Mouse (Mus musculus): Measurements from ENCODE around the gene Pea15a. TPM values are rescaled to one million over a fixed set of nuclear protein-coding genes. Genes with fewer than 3 reads are reported as not detected.
"Not testable (repeated sequence)": the region's sequence is repeated elsewhere in the genome, so short reads cannot be mapped to it uniquely, and the experiment has no call there.

Pea15a gene
- polyA plus RNA-seq (2015; fragmentation: Nextera tagmentation; extraction: Ambion mirVana), result 460 and 525 TPM in 2 replicates

GRCm38 (mm10) chr1:172206141-172206917, at the start of gene Pea15a:
Gene Pea15a (minus strand): TSS chr1:172206804.
- Histone ChIP-seq H3K4me2 (ENCODE audit: low read length) (peak within 1 kb of the TSS; percentile 93), H3K36me3 (ENCODE audit: control insufficient read depth, insufficient read depth, low read length) (no peaks in the 10 kb centered on the region), H3K9me3 (replicated peaks; ENCODE audit: control insufficient read depth, low read length, poor library complexity, severe bottlenecking) (no peaks in the 10 kb centered on the region), H3K4me3 (ENCODE audit: low read depth, low read length) (peak within 1 kb of the TSS; percentile 71), H3K9ac (ENCODE audit: low read depth, low read length) (peak within 1 kb of the TSS; percentile 91), H3K27ac (ENCODE audit: low read length) (peak within 1 kb of the TSS; percentile 96), H3K4me1 (ENCODE audit: control insufficient read depth, insufficient read depth, low read length) (peaks cover 51% of the 10 kb centered on the region), H3K27me3 (ENCODE audit: control insufficient read depth, insufficient read depth, low read depth, low read length) (no peaks in the 10 kb centered on the region)
- ATAC-seq, result peak; percentile 79
- 0% methylated on average over 38 of the region's 40 CpGs for WGBS

- no peaks in the 10 kb centered on the region for H3K27me3 ChIP-seq (ENCODE audit: control insufficient read depth, insufficient read depth, low read depth, low read length)
- no peak overlapping the region for H3K27ac ChIP-seq (ENCODE audit: low read length)
- peak; percentile 68; the same call in 1 of the 2 replicates for ATAC-seq
- H3K9ac ChIP-seq (ENCODE audit: low read depth, low read length), result no peak overlapping the region
- H3K4me3 ChIP-seq (ENCODE audit: low read depth, low read length), result no peak overlapping the region
- no peaks in the 10 kb centered on the region for H3K4me1 ChIP-seq (ENCODE audit: control insufficient read depth, insufficient read depth, low read length)
- H3K9me3 ChIP-seq (replicated peaks; ENCODE audit: control insufficient read depth, low read length, poor library complexity, severe bottlenecking), result no peaks in the 10 kb centered on the region
- H3K36me3 ChIP-seq (ENCODE audit: control insufficient read depth, insufficient read depth, low read length), result no peaks in the 10 kb centered on the region
- whole genome bisulfite sequencing, result 41% methylated on average over 2 of the region's 2 CpGs
- H3K4me2 ChIP-seq (ENCODE audit: low read length), result no peak overlapping the region
These were observed 41.1 kb upstream of the Pea15a start for GRCm38 (mm10) chr1:172247679-172248078.

- no peak overlapping the region for H3K4me2 ChIP-seq (ENCODE audit: low read length)
- no peak overlapping the region for H3K27ac ChIP-seq (ENCODE audit: low read length)
- no peaks in the 10 kb centered on the region for H3K9me3 ChIP-seq (replicated peaks; ENCODE audit: control insufficient read depth, low read length, poor library complexity, severe bottlenecking)
- no peak overlapping the region for H3K9ac ChIP-seq (ENCODE audit: low read depth, low read length)
- H3K36me3 ChIP-seq (ENCODE audit: control insufficient read depth, insufficient read depth, low read length), result no peaks in the 10 kb centered on the region
- ATAC-seq, result 0 out of 2 replicates have a peak, but pooled peaks have one; percentile 11
- no peak overlapping the region for H3K4me3 ChIP-seq (ENCODE audit: low read depth, low read length)
- no peaks in the 10 kb centered on the region for H3K27me3 ChIP-seq (ENCODE audit: control insufficient read depth, insufficient read depth, low read depth, low read length)
- H3K4me1 ChIP-seq (ENCODE audit: control insufficient read depth, insufficient read depth, low read length), result no peaks in the 10 kb centered on the region
- 66% methylated on average over 4 of the region's 4 CpGs for WGBS
These were observed 40.6 kb upstream of the Pea15a start for GRCm38 (mm10) chr1:172247216-172247615.

- H3K4me1 ChIP-seq (ENCODE audit: control insufficient read depth, insufficient read depth, low read length); H3K9me3 ChIP-seq (replicated peaks; ENCODE audit: control insufficient read depth, low read length, poor library complexity, severe bottlenecking); H3K27ac ChIP-seq (ENCODE audit: low read length); H3K4me2 ChIP-seq (ENCODE audit: low read length); H3K27me3 ChIP-seq (ENCODE audit: control insufficient read depth, insufficient read depth, low read depth, low read length); ATAC-seq; H3K4me3 ChIP-seq (ENCODE audit: low read depth, low read length); H3K36me3 ChIP-seq (ENCODE audit: control insufficient read depth, insufficient read depth, low read length); H3K9ac ChIP-seq (ENCODE audit: low read depth, low read length): not testable (repeated sequence)
- WGBS, result 53% methylated on average over 23 of the region's 23 CpGs
These were observed 38.0 kb upstream of the Pea15a start for GRCm38 (mm10) chr1:172244645-172245044.

- no peaks in the 10 kb centered on the region for H3K4me1 ChIP-seq (ENCODE audit: control insufficient read depth, insufficient read depth, low read length)
- no peaks in the 10 kb centered on the region for H3K9me3 ChIP-seq (replicated peaks; ENCODE audit: control insufficient read depth, low read length, poor library complexity, severe bottlenecking)
- no peak overlapping the region for H3K27ac ChIP-seq (ENCODE audit: low read length)
- no peak overlapping the region for H3K4me2 ChIP-seq (ENCODE audit: low read length)
- WGBS, result 33% methylated on average over 16 of the region's 16 CpGs
- H3K4me3 ChIP-seq (ENCODE audit: low read depth, low read length), result no peak overlapping the region
- no peaks in the 10 kb centered on the region for H3K36me3 ChIP-seq (ENCODE audit: control insufficient read depth, insufficient read depth, low read length)
- ATAC-seq, result no peak
- no peaks in the 10 kb centered on the region for H3K27me3 ChIP-seq (ENCODE audit: control insufficient read depth, insufficient read depth, low read depth, low read length)
- no peak overlapping the region for H3K9ac ChIP-seq (ENCODE audit: low read depth, low read length)
These were observed 37.1 kb upstream of the Pea15a start for GRCm38 (mm10) chr1:172243547-172244205.

GRCm38 (mm10) chr1:172242401-172242800, 35.8 kb upstream of the Pea15a start:
- Histone ChIP-seq H3K27ac (ENCODE audit: low read length) (no peak overlapping the region), H3K9me3 (replicated peaks; ENCODE audit: control insufficient read depth, low read length, poor library complexity, severe bottlenecking) (no peaks in the 10 kb centered on the region), H3K27me3 (ENCODE audit: control insufficient read depth, insufficient read depth, low read depth, low read length) (no peaks in the 10 kb centered on the region), H3K9ac (ENCODE audit: low read depth, low read length) (no peak overlapping the region), H3K4me3 (ENCODE audit: low read depth, low read length) (no peak overlapping the region), H3K4me1 (ENCODE audit: control insufficient read depth, insufficient read depth, low read length) (no peaks in the 10 kb centered on the region), H3K4me2 (ENCODE audit: low read length) (no peak overlapping the region), H3K36me3 (ENCODE audit: control insufficient read depth, insufficient read depth, low read length) (no peaks in the 10 kb centered on the region)
- peak; percentile 84 for ATAC-seq
- 17% methylated on average over 2 of the region's 2 CpGs for WGBS

- H3K9me3 ChIP-seq (replicated peaks; ENCODE audit: control insufficient read depth, low read length, poor library complexity, severe bottlenecking), result no peaks in the 10 kb centered on the region
- no peak overlapping the region for H3K4me3 ChIP-seq (ENCODE audit: low read depth, low read length)
- H3K4me1 ChIP-seq (ENCODE audit: control insufficient read depth, insufficient read depth, low read length), result no peaks in the 10 kb centered on the region
- no peaks in the 10 kb centered on the region for H3K27me3 ChIP-seq (ENCODE audit: control insufficient read depth, insufficient read depth, low read depth, low read length)
- no peaks in the 10 kb centered on the region for H3K36me3 ChIP-seq (ENCODE audit: control insufficient read depth, insufficient read depth, low read length)
- no peak overlapping the region for H3K27ac ChIP-seq (ENCODE audit: low read length)
- ATAC-seq, result no peak
- no peak overlapping the region for H3K9ac ChIP-seq (ENCODE audit: low read depth, low read length)
- H3K4me2 ChIP-seq (ENCODE audit: low read length), result no peak overlapping the region
- 26% methylated on average over 6 of the region's 6 CpGs for WGBS
These were observed 34.5 kb upstream of the Pea15a start for GRCm38 (mm10) chr1:172240945-172241708.

GRCm38 (mm10) chr1:172229215-172229614, 22.6 kb upstream of the Pea15a start:
- Histone ChIP-seq H3K4me2 (ENCODE audit: low read length) (no peak overlapping the region), H3K36me3 (ENCODE audit: control insufficient read depth, insufficient read depth, low read length) (no peaks in the 10 kb centered on the region), H3K27ac (ENCODE audit: low read length) (no peak overlapping the region), H3K4me3 (ENCODE audit: low read depth, low read length) (no peak overlapping the region), H3K9ac (ENCODE audit: low read depth, low read length) (no peak overlapping the region), H3K27me3 (ENCODE audit: control insufficient read depth, insufficient read depth, low read depth, low read length) (no peaks in the 10 kb centered on the region), H3K4me1 (ENCODE audit: control insufficient read depth, insufficient read depth, low read length) (no peaks in the 10 kb centered on the region), H3K9me3 (replicated peaks; ENCODE audit: control insufficient read depth, low read length, poor library complexity, severe bottlenecking) (no peaks in the 10 kb centered on the region)
- 91% methylated on average over 1 of the region's 1 CpGs for WGBS
- ATAC-seq, result no peak
